Mouse (Mus musculus) liver, adult 2 months (tissue): Measurements from ENCODE around the gene Pak2. TPM values are rescaled to one million over a fixed set of nuclear protein-coding genes. Genes with fewer than 3 reads are reported as not detected.
A peak's percentile ranks its signal among the peaks of the same experiment; 100 is the strongest.

Experiments used
- DNase-seq: peaks from one replicate; pipeline ENCODE4 v3.0.0-alpha.2; 2011; ENCODE audit warnings: low read depth, low spot score; ENCODE audit errors: extremely low read depth
- H3K27ac ChIP-seq: fragments of 200-500 bp; replicated peaks from 2 replicates; pipeline ENCODE4 v1.5.1; 2012; ENCODE audit warnings: low read depth, mild to moderate bottlenecking, control low read depth, inconsistent platforms, low read length; ENCODE audit not compliant: insufficient read depth
- H3K27me3 ChIP-seq: fragments of 200-500 bp; 2 replicates; pipeline ENCODE4 v1.6.1; 2012; ENCODE audit warnings: mild to moderate bottlenecking, moderate library complexity, low read length, inconsistent platforms; ENCODE audit not compliant: control insufficient read depth, insufficient read depth
- H3K36me3 ChIP-seq: fragments of 200-500 bp; 2 replicates; pipeline ENCODE4 v1.6.1; 2012; ENCODE audit warnings: low read length, inconsistent platforms; ENCODE audit not compliant: control insufficient read depth, insufficient read depth
- H3K4me1 ChIP-seq: fragments of 200-500 bp; 2 replicates; pipeline ENCODE4 v1.6.1; 2011; ENCODE audit warnings: low read length; ENCODE audit not compliant: control insufficient read depth, insufficient read depth
- H3K4me3 ChIP-seq: fragments of 200-500 bp; 2 replicates; pipeline ENCODE4 v1.5.1; 2011; ENCODE audit warnings: low read depth, mild to moderate bottlenecking, control low read depth, low read length, moderate library complexity; ENCODE audit not compliant: insufficient read depth
- H3K79me2 ChIP-seq: fragments of 200-500 bp; 2 replicates; pipeline ENCODE4 v1.6.1; 2012; ENCODE audit warnings: inconsistent platforms, mild to moderate bottlenecking, low read length, moderate library complexity; ENCODE audit not compliant: control insufficient read depth, insufficient read depth
- H3K9ac ChIP-seq: fragments of 200-500 bp; 2 replicates; pipeline ENCODE4 v1.6.1; 2012; ENCODE audit warnings: low read depth, mild to moderate bottlenecking, control low read depth, inconsistent platforms, low read length
- CTCF ChIP-seq: fragments of 200-500 bp; IDR thresholded peaks from 2 replicates; pipeline ENCODE4 v1.5.1; 2011; ENCODE audit warnings: low read depth, low read length, control low read depth
- POLR2A ChIP-seq: fragments of 200-500 bp; IDR thresholded peaks from 2 replicates; pipeline ENCODE4 v1.6.1; 2011; ENCODE audit warnings: low read length, control low read depth; ENCODE audit not compliant: insufficient read depth; ENCODE audit errors: extremely low read depth
- WGBS: fragments of 180-500 bp; shearing (Covaris S2); methylation state at CpG from one replicate; pipeline ENCODE4 v1.1.7; 2018; 5-methylcytosine and 5-hydroxymethylcytosine counted together
- polyA plus RNA-seq: library from polyadenylated mRNA; depleted of rRNA; stranded (reverse); fragments of >200 nt; gene quantifications from 2 replicates; pipeline ENCODE4 v1.2.3, GENCODE M21; 2012
- total RNA-seq: library from RNA; depleted of rRNA; stranded (reverse); fragments of >200 nt; gene quantifications from 2 replicates; pipeline ENCODE4 v1.2.3, GENCODE M21; 2014

Pak2 gene
- total and polyA plus RNA-seq, 2 experiments, result 6.3 to 11.0 TPM

DNA sequence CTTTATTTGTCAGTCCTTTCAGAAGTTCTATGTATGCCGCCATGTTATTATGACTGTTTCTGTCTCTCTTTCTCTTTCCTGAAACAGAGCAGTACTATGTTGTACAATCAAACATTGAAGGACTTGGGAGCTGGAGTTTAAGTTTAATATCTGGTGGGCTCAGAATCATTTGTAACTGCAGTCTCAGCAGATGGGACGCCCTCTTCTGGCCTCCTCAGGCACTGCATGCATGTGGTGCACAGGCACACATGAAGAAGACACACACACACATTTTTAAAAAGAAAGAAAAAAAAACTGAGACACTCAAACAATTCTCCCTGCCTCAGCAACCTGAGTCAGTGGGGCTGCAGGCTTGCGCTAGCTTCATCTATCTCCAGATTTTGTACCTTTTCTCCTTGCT is 41.3 kb upstream of the Pak2 start:
- no peak overlapping the region for H3K9ac ChIP-seq
- H3K27ac ChIP-seq, result no peak overlapping the region
- H3K4me3 ChIP-seq, result no peak overlapping the region
- no peak for DNase-seq
- H3K4me1 ChIP-seq, result no peaks in the 10 kb centered on the region
- no peaks in the 10 kb centered on the region for H3K27me3 ChIP-seq
- no peaks in the 10 kb centered on the region for H3K36me3 ChIP-seq
- no peaks in the 10 kb centered on the region for H3K79me2 ChIP-seq
- TF ChIP-seq CTCF (peak; percentile 18; the same call in 1 of the 2 replicates), POLR2A (no peak)
- WGBS, result 86% methylated on average over 3 of the region's 3 CpGs

DNA sequence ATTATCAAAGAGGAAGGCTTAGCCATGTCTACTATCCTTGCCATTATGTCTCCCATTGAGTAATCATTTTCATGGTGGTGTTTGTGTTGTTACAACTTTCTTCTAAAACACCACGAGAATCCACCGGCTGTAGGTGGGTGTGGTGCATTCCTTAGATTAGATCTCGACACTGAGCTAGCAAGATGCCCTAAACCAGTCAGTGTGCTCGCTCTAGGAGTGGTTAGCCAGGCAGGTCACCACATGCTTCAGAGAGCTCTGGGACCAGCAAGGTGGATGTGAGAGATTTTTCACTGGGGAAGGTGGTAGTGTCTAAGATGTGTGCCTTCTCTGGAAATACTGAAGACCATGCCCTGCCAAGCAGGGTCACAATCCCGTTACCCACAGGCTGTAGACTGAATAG is 37.0 kb upstream of the Pak2 start:
- WGBS, result 54% methylated on average over 5 of the region's 5 CpGs
- Histone ChIP-seq H3K27me3 (no peaks in the 10 kb centered on the region), H3K36me3 (no peaks in the 10 kb centered on the region), H3K4me1 (no peaks in the 10 kb centered on the region; the same call in 1 of the 2 replicates), H3K79me2 (no peaks in the 10 kb centered on the region), H3K4me3 (no peak overlapping the region), H3K9ac (no peak overlapping the region), H3K27ac (no peak overlapping the region)
- TF ChIP-seq POLR2A, result no peak
- no peak for TF ChIP-seq CTCF
- no peak for DNase-seq

DNA sequence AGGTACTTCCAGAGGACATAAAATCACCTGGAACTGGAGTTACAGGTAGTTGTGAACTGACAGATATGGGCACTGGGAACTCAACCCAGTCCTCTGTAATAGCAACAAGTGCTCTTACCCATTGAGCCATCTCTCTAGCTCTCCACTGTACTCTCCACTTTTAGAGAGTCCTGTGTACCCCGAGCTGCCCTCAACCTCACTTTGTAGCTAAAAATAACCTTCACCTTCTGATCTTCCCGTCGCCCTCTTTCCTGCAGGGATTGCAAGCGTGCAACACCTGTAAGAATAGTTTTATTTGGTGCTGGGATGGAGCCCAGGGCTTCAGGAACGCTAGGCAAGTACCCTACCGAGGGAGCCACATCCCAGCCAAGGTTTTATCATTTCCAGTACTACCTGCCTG is 36.6 kb upstream of the Pak2 start:
- no peaks in the 10 kb centered on the region for H3K79me2 ChIP-seq
- no peak overlapping the region for H3K27ac ChIP-seq
- no peak overlapping the region for H3K9ac ChIP-seq
- 47% methylated on average over 6 of the region's 6 CpGs for WGBS
- H3K4me3 ChIP-seq, result no peak overlapping the region
- H3K4me1 ChIP-seq, result no peaks in the 10 kb centered on the region; the same call in 1 of the 2 replicates
- no peak for DNase-seq
- no peaks in the 10 kb centered on the region for H3K36me3 ChIP-seq
- no peaks in the 10 kb centered on the region for H3K27me3 ChIP-seq
- TF ChIP-seq CTCF, result no peak

DNA sequence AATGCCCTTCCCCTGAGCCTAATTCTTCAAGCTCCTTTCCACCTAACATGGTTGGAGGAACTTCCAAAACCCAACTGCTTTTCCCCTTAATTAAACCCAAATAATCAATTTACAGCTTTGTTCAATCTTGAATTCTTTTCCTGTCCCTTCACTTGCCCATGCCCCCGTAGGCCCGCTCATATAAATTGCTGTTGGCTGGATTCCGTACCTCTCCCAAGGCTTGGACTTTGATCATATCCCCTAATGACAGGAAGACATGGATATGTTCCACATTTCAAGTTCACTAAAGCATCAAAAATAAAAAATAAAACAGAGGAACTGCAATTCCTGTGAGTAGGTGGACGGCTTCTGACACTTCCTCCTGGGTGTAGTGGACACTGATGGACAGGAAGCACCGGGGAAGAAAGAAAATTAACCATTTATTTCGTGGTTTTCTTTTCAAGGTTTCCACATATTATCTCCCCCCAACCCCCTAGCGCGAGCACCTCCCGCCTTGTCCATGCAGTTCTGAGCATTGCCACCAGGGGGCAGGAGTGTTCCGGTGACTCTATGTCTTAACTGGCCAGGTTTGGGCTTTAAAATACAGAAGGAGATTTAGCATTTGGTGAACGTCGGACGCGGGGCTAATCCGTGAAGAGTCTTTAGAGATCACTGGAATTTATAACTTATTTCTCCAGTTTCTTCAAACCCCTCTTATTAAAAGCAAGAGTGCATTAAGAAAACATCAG is 36.0 kb upstream of the Pak2 start:
- 13% methylated on average over 15 of the region's 15 CpGs for WGBS
- peak; percentile 91 for TF ChIP-seq CTCF
- no peak for TF ChIP-seq POLR2A

DNA sequence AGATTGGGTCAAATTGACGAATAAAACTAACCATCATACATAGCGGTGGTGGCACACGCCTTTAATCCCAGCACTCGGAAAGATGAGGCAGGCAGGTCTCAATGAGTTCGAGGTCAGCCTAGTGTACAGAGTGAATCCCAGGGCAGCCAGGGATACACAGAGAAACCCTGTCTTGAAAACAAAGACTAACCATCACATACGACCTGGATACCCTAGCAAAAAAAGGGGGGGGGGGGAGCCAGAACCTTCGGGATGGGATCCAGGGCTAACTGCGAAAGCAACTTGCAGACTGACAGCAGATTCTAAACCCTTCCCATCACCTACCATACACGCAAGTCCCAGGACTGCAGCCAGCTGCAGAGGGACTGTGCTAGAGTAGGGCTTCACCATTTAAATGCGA is 35.3 kb upstream of the Pak2 start:
- H3K27me3 ChIP-seq, result no peaks in the 10 kb centered on the region
- H3K4me1 ChIP-seq, result no peaks in the 10 kb centered on the region; the same call in 1 of the 2 replicates
- no peak for TF ChIP-seq CTCF
- no peak for TF ChIP-seq POLR2A
- H3K4me3 ChIP-seq, result no peak overlapping the region
- H3K27ac ChIP-seq, result no peak overlapping the region
- H3K79me2 ChIP-seq, result no peaks in the 10 kb centered on the region
- no peak for DNase-seq
- WGBS, result 83% methylated on average over 10 of the region's 10 CpGs
- no peak overlapping the region for H3K9ac ChIP-seq
- no peaks in the 10 kb centered on the region for H3K36me3 ChIP-seq

More for the DNA sequence above, 36.0 kb upstream of the Pak2 start:
- H3K36me3 ChIP-seq, result no peaks in the 10 kb centered on the region
- no peaks in the 10 kb centered on the region for H3K27me3 ChIP-seq
- H3K27ac ChIP-seq, result no peak overlapping the region
- no peak overlapping the region for H3K9ac ChIP-seq
- no peaks in the 10 kb centered on the region for H3K79me2 ChIP-seq
- H3K4me3 ChIP-seq, result no peak overlapping the region
- peak; percentile 36 for DNase-seq
- no peaks in the 10 kb centered on the region; the same call in 1 of the 2 replicates for H3K4me1 ChIP-seq

DNA sequence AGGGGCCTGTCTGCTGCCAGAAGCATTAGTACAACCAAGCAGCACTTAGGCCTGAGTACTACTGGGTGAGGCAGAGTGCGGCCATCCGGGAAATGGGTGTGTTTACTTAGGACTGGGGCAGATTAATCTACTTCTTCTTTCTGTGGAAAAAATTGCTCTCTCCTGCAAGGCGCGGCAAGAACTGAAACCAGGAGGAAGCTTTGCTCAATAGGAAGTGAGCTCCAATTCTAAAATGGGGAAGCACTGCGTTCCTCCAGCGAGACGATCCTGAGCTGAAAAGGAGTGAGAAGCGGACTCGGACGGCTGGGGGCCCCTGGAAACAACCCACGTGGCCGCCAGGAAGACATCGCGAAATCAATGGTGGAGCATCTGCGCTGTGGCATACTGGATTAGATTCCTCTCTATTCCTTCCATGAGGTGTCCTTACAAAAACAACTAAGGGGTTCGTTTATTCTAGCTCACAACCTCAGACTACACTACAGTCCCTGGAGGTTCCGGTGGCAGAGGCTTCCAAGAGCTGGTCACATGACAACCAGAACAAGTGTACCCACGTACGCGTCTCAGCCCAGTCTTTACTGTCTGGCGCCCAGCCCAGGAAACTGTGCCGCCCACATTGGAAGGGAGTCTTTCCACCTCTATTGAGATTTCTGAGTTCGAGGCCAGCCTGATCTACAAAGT is 34.5 kb upstream of the Pak2 start:
- Histone ChIP-seq H3K36me3 (no peaks in the 10 kb centered on the region), H3K4me1 (no peaks in the 10 kb centered on the region; the same call in 1 of the 2 replicates), H3K4me3 (peak overlapping the region; percentile 32; the same call in 1 of the 2 replicates), H3K27me3 (no peaks in the 10 kb centered on the region), H3K27ac (peak overlapping the region; percentile 29), H3K79me2 (no peaks in the 10 kb centered on the region), H3K9ac (no peak overlapping the region)
- TF ChIP-seq CTCF, result no peak
- TF ChIP-seq POLR2A, result no peak
- peak; percentile 40 for DNase-seq
- WGBS, result 53% methylated on average over 23 of the region's 23 CpGs
